Mouse (Mus musculus): ENCODE measurements around the gene Ist1.

Gene Ist1

DNA sequence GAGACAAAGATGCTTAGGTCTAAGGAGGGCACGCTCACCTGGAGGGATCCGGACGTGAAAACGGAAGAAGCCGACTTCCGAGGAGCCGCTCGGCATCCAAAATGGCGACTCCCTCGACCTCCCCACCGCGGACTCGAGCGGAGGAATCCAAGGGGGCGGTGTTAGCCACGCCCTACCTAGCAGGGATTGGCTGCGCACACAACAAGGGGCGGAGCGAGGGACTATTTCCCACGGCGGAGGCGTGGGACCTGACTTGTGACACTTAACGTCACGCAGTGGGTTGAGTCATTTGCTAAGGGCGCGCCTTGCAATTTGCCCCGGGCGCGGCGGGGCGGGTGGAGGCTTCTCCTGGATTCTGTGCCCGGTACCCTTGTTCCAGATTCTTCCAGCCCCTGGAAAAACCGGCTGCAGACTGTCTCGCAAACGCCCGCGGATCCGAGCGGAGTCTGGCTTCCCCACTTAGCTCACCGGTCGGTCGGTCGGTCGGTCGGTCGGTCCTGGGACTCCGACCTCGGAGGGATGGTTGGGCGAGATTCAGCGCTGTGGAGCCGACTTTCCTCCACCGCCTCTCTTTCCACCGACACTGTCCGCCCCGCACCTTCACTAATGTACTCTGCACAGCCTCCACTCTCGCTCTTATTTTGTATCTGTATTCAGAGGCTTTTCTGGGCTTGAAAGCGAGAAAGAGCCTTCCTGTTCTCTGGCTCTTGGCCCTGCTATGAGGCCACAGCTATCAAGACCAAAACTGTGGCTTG is at the start of gene Ist1:
Gene Ist1 (minus strand): TSS at position 115 of the 755 bp plus-strand sequence.
- DNase-seq (ENCODE audit: low read depth in 2 of 2, low spot score in 2 of 2) = peak; percentile 98 to 99

- no peak for DNase-seq (ENCODE audit: low read depth in 2 of 2, low spot score in 2 of 2)
Measured at GRCm38 (mm10) chr8:109738049-109738380, 45.0 kb upstream of the Ist1 start.

- peak; percentile 79 to 83 for DNase-seq (ENCODE audit: low read depth in 2 of 2, low spot score in 2 of 2)
Measured at GRCm38 (mm10) chr8:109737237-109738048, 44.4 kb upstream of the Ist1 start, which contains the start of gene Atxn1l. Gene Atxn1l (minus strand): TSS chr8:109737739.

DNA sequence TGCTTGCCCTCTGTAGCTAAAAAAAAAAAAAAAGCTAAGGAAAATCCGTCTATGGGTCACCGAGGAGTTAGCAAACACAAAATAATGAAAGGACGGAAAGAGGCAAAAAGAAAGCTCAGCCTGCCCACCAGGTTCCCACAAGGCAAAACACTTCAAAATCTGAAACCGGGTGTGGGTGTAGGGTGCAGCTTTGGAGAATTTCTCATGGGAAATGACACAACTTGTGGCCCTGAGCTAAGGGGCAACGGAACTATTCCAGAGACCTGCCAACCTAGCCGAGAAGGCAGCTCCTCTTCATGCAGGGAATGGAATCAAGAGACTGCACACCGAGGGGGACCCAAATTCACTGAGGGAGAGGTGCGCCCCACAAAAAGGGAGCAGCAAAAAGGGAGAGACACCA is 43.8 kb upstream of the Ist1 start:
- no peak for DNase-seq (ENCODE audit: low read depth in 2 of 2, low spot score in 2 of 2)

DNA sequence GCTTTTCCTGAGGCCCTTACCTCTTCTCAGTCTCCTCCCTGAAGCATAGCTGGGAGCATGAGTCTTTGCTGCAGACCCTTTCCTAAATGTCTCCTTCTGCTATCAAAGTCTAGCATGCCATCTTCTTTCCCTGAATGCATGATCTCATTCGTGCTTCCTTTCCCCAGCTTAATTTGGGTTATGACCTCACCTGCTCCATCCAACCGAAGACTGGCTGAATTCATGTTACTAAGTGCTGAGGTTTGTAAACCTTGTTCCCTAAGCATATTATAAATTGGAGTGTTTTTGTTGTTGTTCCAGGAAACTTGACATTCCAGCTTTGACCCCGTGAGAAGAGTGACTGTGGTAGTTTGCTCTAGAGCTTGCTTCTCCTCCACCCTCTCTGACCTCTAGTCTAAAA is 41.0 kb upstream of the Ist1 start:
- no peak for DNase-seq (ENCODE audit: low read depth in 2 of 2, low spot score in 2 of 2)

GRCm38 (mm10) chr8:109731012-109731411 is 38.0 kb upstream of the Ist1 start:
- no peak for DNase-seq (ENCODE audit: low read depth in 2 of 2, low spot score in 2 of 2)

DNA sequence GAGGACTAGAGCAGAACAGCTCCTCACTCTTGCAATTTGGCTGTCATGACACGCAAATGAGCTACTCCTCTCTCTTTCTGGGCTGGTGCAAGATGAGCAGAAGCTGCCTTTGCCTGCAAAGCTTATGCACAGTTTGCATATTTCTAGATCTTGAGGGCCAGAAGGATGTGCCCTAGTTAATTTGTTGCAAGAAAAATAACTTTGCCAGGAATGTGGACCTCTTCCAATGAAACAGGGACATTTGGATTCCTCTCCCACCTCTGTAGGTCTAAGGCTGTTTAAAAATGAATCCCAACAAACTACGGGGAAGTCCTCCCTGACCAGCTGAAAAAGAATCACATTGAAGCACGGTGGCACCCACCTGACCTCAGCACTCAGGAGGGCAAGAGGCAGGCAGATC is 32.0 kb upstream of the Ist1 start:
- DNase-seq (ENCODE audit: low read depth in 2 of 2, low spot score in 2 of 2) = no peak

- DNase-seq (ENCODE audit: low read depth in 2 of 2, low spot score in 2 of 2) = no peak
Measured at GRCm38 (mm10) chr8:109714961-109715360, 21.9 kb upstream of the Ist1 start.

DNA sequence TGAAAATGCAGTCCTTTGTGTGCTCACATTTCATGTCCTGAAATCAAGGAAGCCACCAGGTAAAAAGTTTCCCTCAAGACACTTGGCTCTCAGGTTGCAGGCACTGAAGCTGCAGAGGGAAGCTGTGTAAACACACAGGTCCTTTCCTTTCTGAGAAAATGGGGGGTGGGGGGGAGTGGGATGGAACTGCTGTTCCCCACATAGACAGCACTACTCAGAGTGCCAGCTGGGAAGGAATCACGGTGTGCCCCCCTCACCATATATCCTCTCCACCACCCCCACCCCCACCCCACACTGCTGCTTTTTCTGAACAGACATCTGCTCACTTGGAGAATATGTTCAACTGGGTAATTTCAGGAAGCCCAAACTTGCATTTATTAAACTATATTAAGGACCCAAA is 19.5 kb upstream of the Ist1 start:
- no peak for DNase-seq (ENCODE audit: low read depth in 2 of 2, low spot score in 2 of 2)

DNA sequence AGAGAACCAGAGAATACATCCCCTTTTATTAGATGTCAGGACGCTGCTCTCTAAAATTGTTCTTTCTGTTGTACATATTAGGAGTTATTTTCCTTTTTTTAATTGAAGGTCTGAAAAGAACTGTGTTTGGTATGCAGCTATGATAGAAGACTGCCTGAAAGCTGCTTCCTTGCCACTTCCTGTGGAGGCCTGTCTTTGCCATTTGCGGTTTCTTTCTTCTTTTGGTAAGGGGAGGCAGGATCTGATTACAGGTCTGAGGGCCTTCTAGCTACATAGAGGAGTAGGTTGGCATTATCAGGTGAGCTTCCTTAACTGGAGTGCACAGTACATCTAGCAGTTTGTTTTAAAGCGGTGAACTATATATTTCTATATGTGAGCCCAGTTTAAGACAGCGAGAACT is 14.9 kb upstream of the Ist1 start:
- DNase-seq (ENCODE audit: low read depth in 2 of 2, low spot score in 2 of 2) = peak in 1 of 2 experiments; percentile 24

- DNase-seq (ENCODE audit: low read depth in 2 of 2, low spot score in 2 of 2) = peak; percentile 77 to 86
Measured at GRCm38 (mm10) chr8:109706874-109707237, 13.8 kb upstream of the Ist1 start.

DNA sequence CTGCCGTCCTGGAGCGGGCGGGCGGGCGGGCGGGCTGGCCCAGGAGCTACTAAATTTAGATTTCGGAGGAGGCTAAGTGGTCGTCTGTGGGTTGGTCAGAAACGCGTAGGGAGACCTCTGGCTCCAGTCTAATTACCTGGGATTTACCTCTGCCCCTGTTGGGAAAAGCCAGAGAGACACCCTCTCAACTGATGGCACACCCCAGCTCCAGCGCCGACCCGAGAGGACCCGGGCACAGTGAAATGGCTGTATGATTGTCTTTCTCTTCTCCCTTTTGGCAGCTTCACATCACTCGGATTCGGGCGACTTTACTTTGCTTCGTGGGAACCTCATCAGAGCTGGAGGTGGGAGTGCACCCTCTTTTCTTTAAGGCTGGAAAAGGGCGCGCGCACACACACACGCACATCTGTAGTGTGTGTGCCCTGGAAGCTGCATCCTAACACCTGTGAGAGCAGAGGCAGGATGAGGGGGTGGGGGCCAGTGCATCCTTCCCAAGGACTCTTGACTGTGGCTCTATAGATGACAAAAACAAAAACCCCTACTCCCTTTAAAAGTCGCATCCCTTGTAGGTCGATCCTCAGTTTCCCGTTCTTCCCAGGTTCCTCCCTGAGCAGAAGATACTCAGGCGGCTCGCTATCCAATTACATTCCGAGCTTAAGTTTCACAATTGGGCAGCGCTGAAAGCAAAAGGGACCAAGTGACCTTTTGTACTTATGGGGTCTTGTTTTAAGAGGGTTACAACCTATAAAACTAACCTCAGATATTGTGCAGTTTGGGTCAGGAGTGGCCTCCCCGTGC is 13.2 kb upstream of the Ist1 start:
- DNase-seq (ENCODE audit: low read depth in 2 of 2, low spot score in 2 of 2) = no peak

- DNase-seq (ENCODE audit: low read depth in 2 of 2, low spot score in 2 of 2) = peak; percentile 71 to 84
Measured at GRCm38 (mm10) chr8:109705320-109706075, 12.4 kb upstream of the Ist1 start, which contains the start of gene Zfp821. Gene Zfp821 (plus strand): TSS chr8:109705546.

DNA sequence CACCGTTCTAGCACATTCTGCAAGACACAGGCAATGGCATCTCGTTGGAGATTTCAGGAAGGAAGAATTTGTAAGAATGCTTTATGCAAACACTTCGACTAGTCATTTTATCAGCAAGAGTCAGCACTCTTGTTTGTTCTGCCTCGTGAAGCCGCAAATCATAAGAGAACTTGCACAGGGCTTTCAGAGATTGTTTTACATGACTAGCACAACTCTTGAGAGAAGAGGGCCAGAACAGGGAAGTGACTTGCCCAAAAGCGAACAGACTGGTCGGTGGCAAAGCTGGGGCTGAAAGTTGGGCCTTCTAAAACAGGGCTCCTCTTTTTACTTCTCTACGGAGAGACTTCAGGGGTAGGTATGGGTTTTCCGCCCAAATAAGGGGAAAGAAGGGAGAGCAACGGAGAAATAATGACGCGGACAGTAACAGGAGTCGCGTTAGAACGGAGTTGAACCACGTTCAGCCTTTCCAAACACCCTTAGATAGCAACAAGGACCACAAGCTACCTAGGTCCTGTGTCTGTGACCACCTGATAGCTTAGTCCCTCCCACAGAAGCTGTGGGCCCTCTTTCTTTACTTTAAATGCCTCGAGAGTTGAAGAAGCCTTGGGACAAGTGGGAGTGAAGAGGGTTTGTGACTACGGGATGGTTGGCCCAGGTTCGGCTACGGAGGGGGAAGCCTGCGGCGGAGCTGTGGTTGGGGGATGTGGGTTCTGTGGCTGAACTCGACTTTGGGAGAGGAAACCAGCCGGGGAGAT is 11.7 kb upstream of the Ist1 start:
- no peak for DNase-seq (ENCODE audit: low read depth in 2 of 2, low spot score in 2 of 2)

- DNase-seq (ENCODE audit: low read depth in 2 of 2, low spot score in 2 of 2) = no peak
Measured at GRCm38 (mm10) chr8:109698477-109698876, 5.4 kb upstream of the Ist1 start.

- no peak for DNase-seq (ENCODE audit: low read depth in 2 of 2, low spot score in 2 of 2)
Measured at GRCm38 (mm10) chr8:109697754-109698153, 4.7 kb upstream of the Ist1 start.

DNA sequence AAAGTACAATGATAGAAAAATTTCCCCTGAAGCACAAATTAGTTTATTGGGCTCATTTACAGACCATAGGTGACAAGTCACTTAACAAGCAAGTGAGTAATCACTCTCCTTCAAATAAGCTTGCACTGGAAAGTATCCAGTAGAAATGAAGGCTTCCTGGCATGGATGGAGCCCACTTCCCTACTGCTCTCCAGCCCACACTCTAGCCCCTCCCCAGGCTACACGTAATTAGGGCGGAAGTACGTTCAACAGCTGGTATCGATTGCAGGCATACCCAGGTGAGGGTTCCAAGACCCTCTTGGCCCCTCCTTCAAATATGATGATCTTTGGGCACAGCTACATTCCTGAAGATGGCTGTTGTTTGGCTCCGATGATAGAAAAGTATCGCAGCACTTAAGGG is 1.1 kb upstream of the Ist1 start:
- DNase-seq (ENCODE audit: low read depth in 2 of 2, low spot score in 2 of 2) = no peak

DNA sequence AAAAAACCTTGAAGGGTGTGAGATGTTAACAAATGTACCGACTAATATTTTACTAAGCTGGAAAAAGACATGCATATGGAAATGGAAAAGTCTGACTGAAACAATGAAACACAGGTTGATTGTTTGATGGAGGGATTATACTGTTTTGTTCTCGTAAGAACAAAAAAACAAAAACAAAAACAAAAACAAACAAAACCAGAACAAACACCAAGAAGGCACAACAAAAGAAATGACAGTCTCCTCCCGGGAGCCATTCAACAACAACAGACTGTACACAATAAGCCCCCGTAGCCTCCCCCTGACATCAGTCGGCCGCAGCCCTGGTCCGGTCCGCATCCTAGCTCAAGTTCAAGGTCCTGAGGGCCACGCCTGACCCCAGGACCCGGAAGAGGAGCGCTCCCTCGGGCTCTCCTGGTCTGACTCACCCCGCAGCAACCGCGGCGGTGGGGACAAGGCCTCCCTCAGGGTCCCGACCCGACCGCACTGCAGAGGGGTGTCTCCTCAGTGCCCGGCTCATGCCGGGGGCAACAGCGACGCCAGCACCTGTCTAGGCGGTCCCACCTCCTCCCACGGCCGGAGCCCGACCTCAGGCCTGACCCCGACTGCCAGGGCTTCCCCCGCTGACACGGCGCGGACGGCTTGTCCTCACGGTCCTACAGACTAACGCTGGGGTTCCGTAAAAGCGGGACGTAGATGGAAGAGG is 466 bp downstream of the Ist1 start:
- DNase-seq (ENCODE audit: low read depth in 2 of 2, low spot score in 2 of 2) = no peak

GRCm38 (mm10) chr8:109691769-109692168 is 1.3 kb downstream of the Ist1 start:
- peak; percentile 10 to 23 for DNase-seq (ENCODE audit: low read depth in 2 of 2, low spot score in 2 of 2)

GRCm38 (mm10) chr8:109687248-109687647 is 5.8 kb downstream of the Ist1 start:
- DNase-seq (ENCODE audit: low read depth in 2 of 2, low spot score in 2 of 2) = no peak
